Mouse (Mus musculus): ENCODE data around the gene Jakmip3.

GRCm38 (mm10) chr7:139012767-139013369 lies 72.3 kb downstream of the Jakmip3 start:
- TF ChIP-seq CTCF (IDR thresholded peaks at IDR 0.05; ENCODE audit: low read depth) (no peak), EP300 (optimal IDR thresholded peaks at IDR 0.05) (no peak)

Data from stomach, postnatal 0 days (tissue).